In genomic region chr10:77282822-77283221, GRCm38 (mm10) we compare ENCODE assay signal across 8 mouse cellular contexts. TPM values are rescaled to one million over a fixed set of nuclear protein-coding genes. Genes with fewer than 3 reads are reported as not detected.
DNase-seq lines count a peak whose midpoint lies in the region; ATAC-seq and TF ChIP-seq lines count a peak whose summit lies in the region.
"Had no signal": no experiment of that assay in that cellular context is flagged by ENCODE, and none has a peak within 500 bp of the region (broad histone marks: within the 10 kb centered on the region; RNA-seq: fewer than 3 reads in every experiment).

No protein-coding gene starts in this region.

- TF ChIP-seq CTCF in lung, postnatal 0 days (IDR thresholded peaks at IDR 0.05): peak; percentile 98

- WGBS in large intestine, adult 2 months: 18% methylated on average over 6 of the region's 6 CpGs
- 17% methylated on average over 6 of the region's 6 CpGs for WGBS in lung, postnatal 0 days

- no peaks in the 10 kb centered on the region for H3K27me3 ChIP-seq in lung, postnatal 0 days (replicated peaks; ENCODE audit: insufficient read depth, low read length)

- no peak for TF ChIP-seq EP300 in lung, postnatal 0 days (IDR thresholded peaks at IDR 0.05)

- no peak overlapping the region for H3K27ac ChIP-seq in lung, postnatal 0 days (ENCODE audit: low read length)
- H3K27ac ChIP-seq: liver, embryonic 15.5 days had no signal

- intact Hi-C loops in gastrocnemius, postnatal 36 days (cut with DNase I): loop anchor here (2.0 kb wide), 1 partner anchor 70 kb away; no protein-coding TSS in a partner anchor

- H3K4me1 ChIP-seq in lung, postnatal 0 days (ENCODE audit: insufficient read depth, low read depth, low read length): peaks cover 5% of the 10 kb centered on the region; the same call in 1 of the 2 replicates
- H3K4me1 ChIP-seq: liver, embryonic 15.5 days had no signal

- peak; percentile 63; the same call in 1 of the 2 replicates for ATAC-seq in lung, postnatal 0 days

- H3K4me2 ChIP-seq in lung, postnatal 0 days (replicated peaks; ENCODE audit: low read depth, low read length): no peak overlapping the region
- H3K4me2 ChIP-seq: liver, embryonic 15.5 days had no signal

- H3K9me3 ChIP-seq in lung, postnatal 0 days (ENCODE audit: low read length): no peaks in the 10 kb centered on the region
- H3K9me3 ChIP-seq: liver, embryonic 15.5 days had no signal

- DNase-seq in CD4-positive helper T cell, adult 2 months (ENCODE audit: low read depth, low spot score): peak; percentile 65
- DNase-seq in MN1 (ENCODE audit: low spot score): peak; percentile 82
- DNase-seq in cerebellum, adult 9-11 months: peak; percentile 80
- DNase-seq in gastrocnemius, postnatal 36 days: peak; percentile 39 to 70
- peak; percentile 40 for DNase-seq in large intestine, adult 2 months (ENCODE audit: low read depth, low spot score)
- DNase-seq in lung, postnatal 0 days (ENCODE audit: low spot score): peak; percentile 84
- peak; percentile 68 to 85 for DNase-seq in right cerebral cortex, postnatal 10 days (ENCODE audit: low spot score in 2 of 2)

- H3K4me3 ChIP-seq in lung, postnatal 0 days (ENCODE audit: low read depth, low read length): no peak overlapping the region
- H3K4me3 ChIP-seq: liver, embryonic 15.5 days had no signal

- no peak overlapping the region for H3K9ac ChIP-seq in lung, postnatal 0 days (replicated peaks; ENCODE audit: low read depth)
- H3K9ac ChIP-seq: liver, embryonic 15.5 days had no signal

- no peaks in the 10 kb centered on the region for H3K36me3 ChIP-seq in lung, postnatal 0 days (ENCODE audit: insufficient read depth, low read length)
- H3K36me3 ChIP-seq: liver, embryonic 15.5 days had no signal

RNA-seq across cellular contexts. Expression of gene Pofut2, which starts 23.8 kb away (rescaled TPM):
- total RNA-seq in gastrocnemius, postnatal 36 days (2021): 10 to 100 TPM; 19.9 to 23.2 TPM
- 35.5 and 39.0 TPM in 2 replicates for polyA plus RNA-seq in large intestine, adult 2 months (2012; rRNA removed)
- polyA plus RNA-seq in lung, postnatal 0 days (2015; fragmentation: Nextera tagmentation; extraction: Ambion mirVana): 84.2 and 84.4 TPM in 2 replicates
